Mouse (Mus musculus) embryonic facial prominence, embryonic 15.5 days (tissue): ENCODE results near the gene Cdc42. TPM values are rescaled to one million over a fixed set of nuclear protein-coding genes. Genes with fewer than 3 reads are reported as not detected.
A peak's percentile ranks its signal among the peaks of the same experiment; 100 is the strongest.

Source experiments
- ATAC-seq: fragments of 200-750 bp; cut with Nextera tagmentation; 2 replicates; pipeline ENCODE4 v1.8.0; 2017; ENCODE audit warnings: low read depth, moderate TSS enrichment; ENCODE audit not compliant: insufficient number of reproducible peaks, low FRiP score, low TSS enrichment
- H3K27ac ChIP-seq: fragments of 300-500 bp; sonication (generic); replicated peaks from 2 replicates; pipeline ENCODE4 v1.5.1; 2015; ENCODE audit warnings: mild to moderate bottlenecking, inconsistent platforms
- H3K27me3 ChIP-seq: fragments of 300-500 bp; sonication (generic); 2 replicates; pipeline ENCODE4 v1.6.1; 2015; ENCODE audit warnings: inconsistent platforms
- H3K36me3 ChIP-seq: fragments of 300-500 bp; sonication (generic); 2 replicates; pipeline ENCODE4 v1.6.1; 2015; ENCODE audit warnings: mild to moderate bottlenecking, inconsistent platforms
- H3K4me1 ChIP-seq: fragments of 300-500 bp; sonication (generic); 2 replicates; pipeline ENCODE4 v1.6.1; 2015; ENCODE audit warnings: inconsistent platforms
- H3K4me2 ChIP-seq: fragments of 300-500 bp; sonication (generic); replicated peaks from 2 replicates; pipeline ENCODE4 v1.6.1; 2015; ENCODE audit warnings: mild to moderate bottlenecking, inconsistent platforms
- H3K4me3 ChIP-seq: fragments of 300-500 bp; sonication (generic); replicated peaks from 2 replicates; pipeline ENCODE4 v1.5.1; 2015; ENCODE audit warnings: mild to moderate bottlenecking, inconsistent platforms
- H3K9ac ChIP-seq: fragments of 300-500 bp; sonication (generic); 2 replicates; pipeline ENCODE4 v1.6.1; 2015; ENCODE audit warnings: inconsistent platforms
- H3K9me3 ChIP-seq: fragments of 300-500 bp; sonication (generic); replicated peaks from 2 replicates; pipeline ENCODE4 v1.6.1; 2016; ENCODE audit warnings: inconsistent platforms
- WGBS: fragments of 180-500 bp; shearing (Covaris S2); methylation state at CpG from one replicate; pipeline ENCODE4 v1.1.7; 2015; 5-methylcytosine and 5-hydroxymethylcytosine counted together
- polyA plus RNA-seq: library from polyadenylated mRNA; unstranded; fragments of >200 nt; fragmentation: Nextera tagmentation; extraction: Ambion mirVana; gene quantifications from 2 replicates; pipeline ENCODE4 v1.2.1, GENCODE M21; 2015

Gene Cdc42
- polyA plus RNA-seq, 1 experiment from 2014 or later = 685 TPM

GRCm38 (mm10) chr4:137306991-137307706 lies 50.4 kb downstream of the Cdc42 start:
- H3K27ac ChIP-seq = 0 out of 2 replicates have a peak overlapping the region, but pooled peaks have one; percentile 48
- H3K4me3 ChIP-seq = no peak overlapping the region
- H3K4me2 ChIP-seq = no peak overlapping the region
- WGBS = 61% methylated on average over 19 of the region's 19 CpGs
- H3K9me3 ChIP-seq = no peaks in the 10 kb centered on the region
- no peaks in the 10 kb centered on the region for H3K36me3 ChIP-seq
- no peaks in the 10 kb centered on the region for H3K27me3 ChIP-seq
- no peak for ATAC-seq
- no peak overlapping the region for H3K9ac ChIP-seq
- peaks cover 39% of the 10 kb centered on the region for H3K4me1 ChIP-seq

- ATAC-seq = no peak
- no peaks in the 10 kb centered on the region for H3K9me3 ChIP-seq
- no peak overlapping the region for H3K27ac ChIP-seq
- no peak overlapping the region for H3K9ac ChIP-seq
- H3K4me1 ChIP-seq = peaks cover 40% of the 10 kb centered on the region
- H3K4me2 ChIP-seq = no peak overlapping the region
- H3K36me3 ChIP-seq = no peaks in the 10 kb centered on the region
- no peak overlapping the region for H3K4me3 ChIP-seq
- no peaks in the 10 kb centered on the region for H3K27me3 ChIP-seq
- 70% methylated on average over 8 of the region's 8 CpGs for WGBS
These were observed 51.0 kb downstream of the Cdc42 start for GRCm38 (mm10) chr4:137306577-137306888.

- no peaks in the 10 kb centered on the region for H3K9me3 ChIP-seq
- no peak for ATAC-seq
- no peaks in the 10 kb centered on the region for H3K27me3 ChIP-seq
- peaks cover 45% of the 10 kb centered on the region for H3K4me1 ChIP-seq
- H3K4me3 ChIP-seq = no peak overlapping the region
- H3K27ac ChIP-seq = no peak overlapping the region
- no peak overlapping the region for H3K9ac ChIP-seq
- no peak overlapping the region for H3K4me2 ChIP-seq
- WGBS = 76% methylated on average over 13 of the region's 13 CpGs
- no peaks in the 10 kb centered on the region for H3K36me3 ChIP-seq
These were observed 51.5 kb downstream of the Cdc42 start for GRCm38 (mm10) chr4:137305831-137306576.

DNA sequence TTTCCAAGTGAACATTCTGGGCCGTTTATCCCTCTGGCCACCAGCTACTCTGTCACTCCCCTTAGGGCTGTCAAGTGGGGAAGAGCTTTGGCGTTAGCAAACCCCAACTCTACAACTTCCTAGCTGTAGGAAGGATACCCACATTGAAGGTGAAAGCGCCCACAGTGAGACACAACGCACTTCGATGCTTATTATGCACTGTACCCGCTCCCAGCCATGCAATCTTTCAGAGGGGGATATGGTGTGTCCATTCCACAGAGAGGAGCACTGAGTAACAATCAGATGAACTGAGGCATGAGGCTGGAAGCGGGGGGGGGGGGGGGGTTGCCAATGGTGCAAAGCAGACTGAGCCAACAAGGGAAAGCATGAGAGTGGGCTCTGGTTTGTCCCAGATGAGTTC lies 52.5 kb downstream of the Cdc42 start:
- no peak for ATAC-seq
- Histone ChIP-seq H3K36me3 (no peaks in the 10 kb centered on the region), H3K27ac (no peak overlapping the region), H3K9ac (no peak overlapping the region), H3K4me2 (no peak overlapping the region), H3K9me3 (no peaks in the 10 kb centered on the region), H3K27me3 (no peaks in the 10 kb centered on the region), H3K4me3 (no peak overlapping the region), H3K4me1 (peaks cover 45% of the 10 kb centered on the region)
- 82% methylated on average over 7 of the region's 7 CpGs for WGBS

DNA sequence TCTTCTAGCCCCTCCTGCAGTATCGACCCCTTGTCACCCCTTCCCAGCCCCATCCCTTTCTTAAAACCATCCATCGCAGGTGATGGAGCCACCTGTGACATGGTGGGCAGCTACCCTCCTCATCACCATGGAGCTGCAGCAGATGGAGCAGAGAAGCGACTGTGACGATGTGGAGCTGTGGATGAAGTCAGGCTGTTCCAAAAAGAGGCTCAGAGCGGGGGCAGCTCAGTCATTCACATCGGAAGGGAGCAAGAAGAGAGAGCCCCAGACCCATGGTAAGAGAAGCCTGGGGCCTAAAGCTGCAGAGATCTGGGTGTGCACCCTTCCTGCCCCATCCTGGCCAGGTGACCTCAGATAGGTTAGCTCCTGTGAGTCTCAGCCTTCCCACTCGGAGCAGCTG lies 53.4 kb downstream of the Cdc42 start:
- no peak overlapping the region for H3K9ac ChIP-seq
- H3K27me3 ChIP-seq = no peaks in the 10 kb centered on the region
- H3K4me3 ChIP-seq = no peak overlapping the region
- no peaks in the 10 kb centered on the region for H3K36me3 ChIP-seq
- no peak overlapping the region for H3K27ac ChIP-seq
- 85% methylated on average over 7 of the region's 7 CpGs for WGBS
- no peak overlapping the region for H3K4me2 ChIP-seq
- ATAC-seq = no peak
- H3K9me3 ChIP-seq = no peaks in the 10 kb centered on the region
- H3K4me1 ChIP-seq = peaks cover 45% of the 10 kb centered on the region

- H3K27ac ChIP-seq = no peak overlapping the region
- H3K4me3 ChIP-seq = no peak overlapping the region
- 46% methylated on average over 16 of the region's 16 CpGs for WGBS
- ATAC-seq = no peak
- H3K4me1 ChIP-seq = peaks cover 31% of the 10 kb centered on the region
- no peak overlapping the region for H3K4me2 ChIP-seq
- H3K36me3 ChIP-seq = no peaks in the 10 kb centered on the region
- H3K9ac ChIP-seq = no peak overlapping the region
- no peaks in the 10 kb centered on the region for H3K27me3 ChIP-seq
- no peaks in the 10 kb centered on the region for H3K9me3 ChIP-seq
These were observed 55.9 kb downstream of the Cdc42 start for GRCm38 (mm10) chr4:137301635-137302034.

GRCm38 (mm10) chr4:137300227-137300626 lies 57.3 kb downstream of the Cdc42 start:
- H3K4me3 ChIP-seq = no peak overlapping the region
- no peak overlapping the region for H3K4me2 ChIP-seq
- no peaks in the 10 kb centered on the region for H3K9me3 ChIP-seq
- no peaks in the 10 kb centered on the region for H3K27me3 ChIP-seq
- H3K36me3 ChIP-seq = no peaks in the 10 kb centered on the region
- H3K9ac ChIP-seq = no peak overlapping the region
- ATAC-seq = no peak
- H3K27ac ChIP-seq = no peak overlapping the region
- H3K4me1 ChIP-seq = peaks cover 20% of the 10 kb centered on the region
- 93% methylated on average over 13 of the region's 13 CpGs for WGBS

- Histone ChIP-seq H3K9ac (no peak overlapping the region), H3K9me3 (no peaks in the 10 kb centered on the region), H3K27me3 (no peaks in the 10 kb centered on the region), H3K4me2 (no peak overlapping the region), H3K27ac (no peak overlapping the region), H3K36me3 (no peaks in the 10 kb centered on the region), H3K4me1 (peaks cover 33% of the 10 kb centered on the region), H3K4me3 (no peak overlapping the region)
- WGBS = 79% methylated on average over 8 of the region's 8 CpGs
- ATAC-seq = no peak
These were observed 59.1 kb downstream of the Cdc42 start for GRCm38 (mm10) chr4:137298406-137298805.

GRCm38 (mm10) chr4:137297611-137298010 lies 59.9 kb downstream of the Cdc42 start:
- Histone ChIP-seq H3K36me3 (no peaks in the 10 kb centered on the region), H3K27ac (no peak overlapping the region), H3K27me3 (no peaks in the 10 kb centered on the region), H3K4me1 (peaks cover 32% of the 10 kb centered on the region), H3K4me3 (no peak overlapping the region), H3K9ac (no peak overlapping the region), H3K9me3 (no peaks in the 10 kb centered on the region), H3K4me2 (no peak overlapping the region)
- no peak for ATAC-seq
- WGBS = 77% methylated on average over 4 of the region's 4 CpGs

GRCm38 (mm10) chr4:137294951-137295350 lies 62.6 kb downstream of the Cdc42 start:
- Histone ChIP-seq H3K4me3 (no peak overlapping the region), H3K36me3 (no peaks in the 10 kb centered on the region), H3K27me3 (no peaks in the 10 kb centered on the region), H3K4me1 (peaks cover 19% of the 10 kb centered on the region), H3K9ac (no peak overlapping the region), H3K27ac (no peak overlapping the region), H3K9me3 (no peaks in the 10 kb centered on the region), H3K4me2 (no peak overlapping the region)
- 70% methylated on average over 8 of the region's 8 CpGs for WGBS
- no peak for ATAC-seq

DNA sequence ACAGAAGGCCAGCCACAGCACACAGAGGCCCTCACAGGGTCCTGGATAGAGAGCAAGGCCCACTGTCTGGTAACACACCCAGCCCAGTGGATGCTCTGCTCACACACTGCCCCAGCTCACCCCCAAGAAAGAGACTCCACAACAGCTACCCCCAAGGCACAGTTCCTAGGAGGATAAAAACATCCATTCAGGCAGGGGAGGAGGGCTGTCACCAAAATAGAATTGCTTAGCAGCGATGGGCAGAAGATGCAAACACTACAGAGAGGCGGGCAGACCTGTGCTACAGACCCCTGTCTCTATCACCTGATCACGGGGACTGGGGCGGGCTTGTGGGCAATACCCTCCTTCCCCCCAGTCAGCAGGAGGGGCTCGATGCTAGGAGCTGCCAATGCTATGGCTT lies 63.0 kb downstream of the Cdc42 start:
- no peak overlapping the region for H3K4me2 ChIP-seq
- no peaks in the 10 kb centered on the region for H3K9me3 ChIP-seq
- H3K36me3 ChIP-seq = no peaks in the 10 kb centered on the region
- 62% methylated on average over 5 of the region's 5 CpGs for WGBS
- no peak overlapping the region for H3K9ac ChIP-seq
- peaks cover 19% of the 10 kb centered on the region for H3K4me1 ChIP-seq
- ATAC-seq = no peak
- H3K4me3 ChIP-seq = no peak overlapping the region
- H3K27ac ChIP-seq = no peak overlapping the region
- H3K27me3 ChIP-seq = no peaks in the 10 kb centered on the region

- Histone ChIP-seq H3K9me3 (no peaks in the 10 kb centered on the region), H3K4me1 (peaks cover 19% of the 10 kb centered on the region), H3K36me3 (no peaks in the 10 kb centered on the region), H3K9ac (no peak overlapping the region), H3K4me2 (no peak overlapping the region), H3K27ac (no peak overlapping the region), H3K27me3 (no peaks in the 10 kb centered on the region), H3K4me3 (no peak overlapping the region)
- whole genome bisulfite sequencing = 50% methylated on average over 7 of the region's 7 CpGs
- no peak for ATAC-seq
These were observed 63.5 kb downstream of the Cdc42 start for GRCm38 (mm10) chr4:137294032-137294431.
